Mouse (Mus musculus) monocyte, adult 5-6 weeks (primary cell): ENCODE data around the gene Acacb. TPM values are rescaled to one million over a fixed set of nuclear protein-coding genes. Genes with fewer than 3 reads are reported as not detected.

Experiments used
- ATAC-seq: fragments of 153-309, 156-312 bp; replicated peaks from 2 replicates; pipeline ENCODE4 v1.8.0; 2017; ENCODE audit warnings: mild to moderate bottlenecking; ENCODE audit not compliant: low TSS enrichment, insufficient number of reproducible peaks, severe bottlenecking, poor library complexity, low FRiP score
- total RNA-seq: library from RNA; stranded (forward); fragments of 200-1000, 200-491, 200-594 nt; gene quantifications from 3 replicates; pipeline ENCODE4 v1.2.3, GENCODE M21; 2017

Acacb gene
- total RNA-seq, 1 experiment from 2014 or later: 0.19 TPM

DNA sequence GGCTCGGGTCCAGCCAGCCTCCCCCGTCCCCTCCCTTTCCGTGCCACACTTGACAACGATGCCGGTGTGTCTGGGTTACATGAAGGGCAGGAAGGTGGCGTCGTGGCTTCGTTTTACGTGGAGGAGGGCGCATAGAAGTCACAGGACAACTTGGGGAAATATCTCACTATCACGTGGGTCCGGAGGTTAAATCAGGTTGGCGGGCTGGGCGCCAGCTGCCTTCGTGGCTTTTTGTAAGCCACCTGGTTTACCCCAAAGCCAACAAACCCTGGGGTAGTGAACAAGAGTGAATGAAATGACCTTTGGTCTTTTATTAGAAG is 14.9 kb upstream of the Acacb start:
- ATAC-seq: no peak

DNA sequence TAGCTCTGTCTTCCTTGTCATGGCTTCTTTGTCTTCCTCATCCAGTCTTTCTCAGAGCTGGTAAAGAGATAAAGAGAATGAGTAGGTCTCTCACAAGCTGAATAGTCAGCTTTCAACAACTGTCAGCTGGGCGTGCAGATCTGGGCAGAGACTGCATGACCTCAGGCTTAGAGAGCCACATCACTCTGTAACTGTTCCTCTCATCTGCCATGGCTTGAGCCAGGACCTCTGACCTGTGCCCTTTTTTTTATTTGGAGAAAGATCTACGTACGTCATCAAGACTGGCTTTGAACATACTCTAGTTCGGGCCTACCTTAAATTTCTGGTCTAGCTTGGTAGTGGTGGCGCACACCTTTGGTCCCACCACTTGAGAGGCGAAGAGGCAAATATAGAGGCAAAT is 13.5 kb upstream of the Acacb start:
- no peak for ATAC-seq

DNA sequence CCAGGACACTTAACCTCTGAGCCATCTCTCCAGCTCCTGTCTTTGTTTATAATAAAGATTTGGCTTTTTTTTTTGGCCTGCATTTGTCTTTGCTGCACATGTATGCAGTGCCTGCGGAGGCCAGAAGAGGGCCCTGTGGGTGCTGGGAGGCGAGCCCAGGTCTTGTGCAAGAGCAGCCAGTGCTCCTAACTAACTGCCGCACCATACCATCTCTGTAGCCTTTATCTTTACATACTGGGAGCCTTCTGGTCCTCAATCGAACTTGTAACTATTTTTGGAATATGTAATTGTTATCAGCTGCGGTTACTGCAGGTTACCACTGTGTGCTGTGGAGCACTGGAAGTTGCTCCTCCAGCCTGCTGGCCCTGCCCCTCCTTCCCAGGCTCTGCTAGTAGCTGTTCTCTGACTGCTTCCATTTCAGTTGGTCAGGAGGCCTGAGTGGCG is 12.2 kb upstream of the Acacb start:
- no peak for ATAC-seq

DNA sequence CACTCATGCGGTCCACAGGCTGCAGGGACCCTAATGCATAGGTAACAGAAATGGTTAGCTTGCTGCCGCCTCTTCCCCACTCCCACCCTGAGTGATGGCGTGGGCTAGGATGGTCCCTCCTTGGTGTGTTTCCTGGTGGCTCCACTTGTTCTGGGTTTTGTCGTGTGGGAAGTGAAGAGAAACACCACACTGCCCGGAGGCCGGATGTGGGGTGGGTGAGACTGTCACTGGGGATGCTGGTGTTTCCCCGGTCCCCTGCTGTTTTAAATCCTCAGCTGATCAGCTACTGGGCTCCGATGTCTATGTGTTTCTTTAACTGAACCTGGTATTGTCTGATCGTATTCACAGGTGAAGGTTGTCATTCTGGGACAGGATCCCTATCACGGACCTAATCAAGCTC is 10.8 kb upstream of the Acacb start:
- no peak for ATAC-seq

DNA sequence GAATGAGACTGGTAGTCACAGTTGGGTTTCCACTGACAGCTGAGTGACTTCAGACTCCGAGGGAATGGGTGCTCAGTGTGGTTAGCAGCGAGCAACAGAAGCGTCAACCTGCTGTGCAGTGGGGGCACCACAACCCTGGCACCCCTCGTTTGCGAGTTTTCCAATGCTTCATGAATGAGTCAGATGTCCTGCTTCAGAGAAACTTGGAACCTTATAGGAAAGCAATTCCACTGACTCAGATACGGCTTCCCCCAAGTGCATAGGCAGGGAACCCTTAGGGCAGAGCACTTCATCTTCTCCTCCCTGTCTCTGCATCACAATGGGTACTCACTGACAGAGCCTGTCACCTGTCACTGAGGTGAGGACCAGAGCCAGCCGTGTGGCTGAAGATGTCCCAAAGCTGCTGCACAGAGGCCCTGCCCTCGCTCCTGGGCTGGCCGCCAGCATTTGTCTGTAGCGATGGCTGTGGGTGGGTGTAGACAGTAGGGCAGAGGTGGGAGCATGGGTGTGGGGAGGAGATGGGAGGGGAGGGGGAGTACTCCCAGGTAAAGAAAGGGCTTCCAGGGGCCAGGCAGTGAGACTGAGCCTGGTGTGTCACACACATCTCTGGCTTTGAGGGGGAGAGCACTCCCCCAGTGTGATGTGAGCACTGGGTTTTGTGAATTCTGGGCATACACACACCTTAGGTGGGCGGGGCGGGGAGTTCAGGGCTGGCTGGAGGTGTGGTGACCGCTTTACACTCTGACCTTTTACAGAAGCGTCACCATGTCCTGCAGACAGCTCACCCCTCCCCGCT is 8.7 kb upstream of the Acacb start:
- ATAC-seq: no peak

DNA sequence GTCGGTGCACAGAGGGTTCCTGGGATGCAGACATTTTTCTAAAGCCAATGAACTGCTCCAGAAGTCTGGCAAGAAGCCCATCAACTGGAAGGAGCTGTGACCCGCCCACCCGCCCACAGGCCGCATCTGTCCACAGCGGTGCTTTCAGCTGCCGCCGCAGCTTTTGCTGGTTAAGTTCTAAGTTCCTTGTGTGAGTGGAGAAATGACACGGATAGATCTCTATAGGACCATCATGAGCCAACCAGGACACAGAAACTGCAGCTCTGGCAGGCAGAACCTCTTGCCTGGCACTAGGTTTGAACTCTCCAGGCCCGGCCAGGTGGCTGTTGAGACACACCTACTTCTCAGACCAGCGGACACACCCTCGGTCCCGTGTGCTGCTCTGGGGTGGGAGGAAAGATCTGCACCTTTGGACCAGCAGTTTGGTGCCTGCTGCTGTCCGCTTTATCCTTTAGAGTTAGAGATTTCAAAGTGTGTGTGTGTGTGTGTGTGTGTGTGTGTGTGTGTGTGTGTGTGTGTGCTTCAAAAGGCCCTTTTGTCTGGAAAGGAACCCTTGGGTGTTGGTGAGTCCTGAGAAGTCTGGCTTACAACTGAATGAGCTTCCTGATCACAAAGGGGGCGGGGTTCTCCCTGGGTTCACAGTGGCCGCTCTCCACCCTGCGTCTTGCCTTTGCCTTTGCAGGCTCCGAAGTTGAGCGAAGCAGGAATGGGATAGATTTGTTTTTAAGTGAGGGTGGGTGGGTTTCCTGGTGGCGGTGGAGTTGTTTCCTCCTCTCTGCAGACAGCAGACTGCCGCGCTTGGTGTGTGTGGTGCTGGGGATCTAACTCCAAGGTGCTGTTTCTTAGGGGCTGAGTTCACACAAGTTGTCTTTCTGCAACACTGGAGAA is 7.8 kb upstream of the Acacb start:
- no peak for ATAC-seq

DNA sequence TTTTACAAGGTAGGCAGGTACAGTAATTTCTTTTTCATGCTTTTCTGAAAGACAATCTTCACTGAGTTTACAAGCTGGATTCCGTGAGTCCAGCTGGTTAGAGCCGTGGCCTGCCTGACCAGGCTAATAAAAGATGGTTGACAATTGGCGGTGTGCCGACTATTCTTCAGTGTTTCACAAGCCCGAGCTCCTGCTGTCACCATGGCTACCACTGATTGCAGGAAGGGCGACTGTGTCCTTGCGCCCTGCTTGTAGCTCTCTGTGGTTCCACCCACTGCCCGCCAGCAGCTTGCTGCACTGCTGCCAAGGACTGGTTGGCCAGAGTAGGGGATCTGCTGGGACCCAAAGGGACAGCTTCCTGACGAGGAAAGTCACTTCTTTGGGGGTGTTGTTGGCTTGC is 7.2 kb upstream of the Acacb start:
- ATAC-seq: no peak

DNA sequence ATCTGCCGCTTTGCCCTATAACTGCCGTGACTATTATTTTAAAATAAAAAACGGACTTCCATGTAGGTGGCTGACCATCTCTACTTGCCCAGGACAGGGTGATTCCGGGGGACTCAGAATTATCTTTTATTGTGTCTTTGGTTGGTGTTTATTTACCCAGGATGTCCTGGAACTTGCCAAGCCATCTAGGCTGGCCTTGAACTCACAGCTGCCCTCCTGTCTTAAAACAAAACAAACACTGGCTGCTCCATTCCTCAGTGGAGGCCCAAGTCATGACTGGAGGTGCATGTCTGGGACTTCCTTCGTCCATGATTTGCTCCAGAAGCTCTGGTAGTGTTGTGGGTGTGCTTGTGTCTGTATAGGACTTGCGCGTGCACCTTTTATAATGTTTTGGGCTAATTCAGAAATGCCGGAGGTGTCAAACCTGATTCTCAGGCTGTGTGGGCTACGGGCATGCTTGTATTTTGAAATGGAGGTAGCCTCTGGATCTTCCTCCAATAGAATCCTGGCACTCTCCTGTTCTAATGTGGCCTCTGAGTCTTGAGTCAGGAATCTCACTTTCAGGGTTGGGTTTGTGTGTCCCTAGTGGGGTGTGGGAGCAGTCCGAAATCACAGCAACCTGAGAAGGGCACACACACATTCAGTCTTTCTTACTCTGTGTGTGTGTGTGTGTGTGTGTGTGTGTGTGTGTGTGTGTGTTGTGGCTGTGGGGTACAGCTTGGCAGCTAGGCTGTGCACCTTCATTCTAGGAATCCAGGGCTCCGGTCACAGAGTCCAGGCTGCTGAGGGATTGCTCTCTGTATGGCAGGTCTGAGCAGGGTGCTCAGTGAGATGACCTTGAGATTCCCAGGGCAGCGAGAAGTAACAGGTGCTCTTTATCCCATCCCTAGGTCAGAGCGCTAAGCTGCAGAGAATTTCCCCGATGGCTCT is 973 bp downstream of the Acacb start:
- no peak for ATAC-seq

DNA sequence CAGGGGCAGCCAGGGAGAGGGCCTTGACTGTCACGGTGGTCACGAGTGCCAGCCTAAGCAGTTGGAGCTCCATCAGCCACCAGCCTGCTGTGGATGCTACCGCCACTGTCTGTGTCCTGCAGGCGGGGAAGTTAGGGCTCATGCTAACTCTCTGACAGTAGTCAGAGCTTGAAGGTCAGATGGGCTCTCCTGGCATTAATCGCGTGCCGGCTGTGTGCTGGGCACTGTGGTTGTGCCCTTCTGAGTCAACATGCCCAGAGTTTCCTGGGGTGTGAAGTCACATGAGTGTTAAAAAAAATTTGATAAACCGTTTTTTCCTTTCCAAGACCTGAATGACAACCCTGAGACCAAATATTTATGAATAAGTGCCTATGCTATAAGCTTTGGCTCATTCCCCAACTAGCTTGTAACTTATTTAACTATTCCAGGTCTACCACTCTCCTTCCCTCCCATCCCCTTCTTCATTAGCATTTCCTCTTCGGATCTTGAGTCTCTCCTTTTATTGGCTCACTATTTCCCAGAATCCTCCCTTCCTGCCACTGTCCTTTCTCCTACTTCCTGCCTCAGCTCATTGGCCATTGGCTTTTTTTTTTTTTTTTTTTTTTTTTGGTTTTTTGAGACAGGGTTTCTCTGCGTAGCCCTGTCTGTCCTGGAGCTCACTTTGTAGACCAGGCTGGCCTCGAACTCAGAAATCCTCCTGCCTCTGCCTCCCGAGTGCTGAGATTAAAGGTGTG is 6.2 kb downstream of the Acacb start:
- ATAC-seq: no peak

DNA sequence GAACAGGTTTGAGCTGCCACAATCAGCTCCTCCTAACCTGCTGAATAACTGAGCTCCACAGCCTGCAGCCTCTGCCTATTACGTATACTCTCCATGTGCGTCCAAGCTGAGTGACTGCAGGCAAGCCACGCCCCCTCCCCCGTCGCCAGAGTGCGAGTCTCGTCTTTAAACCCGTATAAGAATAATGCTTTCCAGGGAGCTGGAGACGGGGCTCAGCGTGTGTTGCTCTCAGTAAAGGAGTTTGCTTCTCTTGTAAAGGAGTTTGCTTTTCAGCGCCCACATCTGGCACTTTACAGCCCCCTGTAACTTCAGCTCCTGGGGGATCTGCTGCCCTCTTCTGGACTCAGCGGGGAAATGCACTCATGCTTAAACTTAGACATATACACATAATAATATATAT is 7.2 kb downstream of the Acacb start:
- ATAC-seq: no peak

DNA sequence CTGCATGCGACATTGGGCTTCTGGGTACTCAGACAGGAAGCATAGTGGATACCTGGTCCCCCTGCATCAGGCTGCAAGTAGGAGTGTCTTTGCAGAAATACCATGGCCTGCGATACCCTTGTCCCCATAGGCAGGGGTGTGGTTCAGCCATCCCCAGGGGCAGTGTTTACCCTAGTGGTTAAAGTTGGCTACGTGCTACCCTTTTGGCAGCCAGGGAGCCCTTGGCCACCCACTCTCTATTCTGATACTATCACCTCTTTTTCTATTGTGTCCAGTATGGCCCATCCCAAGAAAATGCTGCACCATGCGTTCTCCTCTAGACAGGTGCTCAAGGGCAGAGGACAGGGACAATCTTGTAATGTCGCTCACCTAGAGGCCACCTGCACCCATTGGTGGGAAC is 8.4 kb downstream of the Acacb start:
- no peak for ATAC-seq

DNA sequence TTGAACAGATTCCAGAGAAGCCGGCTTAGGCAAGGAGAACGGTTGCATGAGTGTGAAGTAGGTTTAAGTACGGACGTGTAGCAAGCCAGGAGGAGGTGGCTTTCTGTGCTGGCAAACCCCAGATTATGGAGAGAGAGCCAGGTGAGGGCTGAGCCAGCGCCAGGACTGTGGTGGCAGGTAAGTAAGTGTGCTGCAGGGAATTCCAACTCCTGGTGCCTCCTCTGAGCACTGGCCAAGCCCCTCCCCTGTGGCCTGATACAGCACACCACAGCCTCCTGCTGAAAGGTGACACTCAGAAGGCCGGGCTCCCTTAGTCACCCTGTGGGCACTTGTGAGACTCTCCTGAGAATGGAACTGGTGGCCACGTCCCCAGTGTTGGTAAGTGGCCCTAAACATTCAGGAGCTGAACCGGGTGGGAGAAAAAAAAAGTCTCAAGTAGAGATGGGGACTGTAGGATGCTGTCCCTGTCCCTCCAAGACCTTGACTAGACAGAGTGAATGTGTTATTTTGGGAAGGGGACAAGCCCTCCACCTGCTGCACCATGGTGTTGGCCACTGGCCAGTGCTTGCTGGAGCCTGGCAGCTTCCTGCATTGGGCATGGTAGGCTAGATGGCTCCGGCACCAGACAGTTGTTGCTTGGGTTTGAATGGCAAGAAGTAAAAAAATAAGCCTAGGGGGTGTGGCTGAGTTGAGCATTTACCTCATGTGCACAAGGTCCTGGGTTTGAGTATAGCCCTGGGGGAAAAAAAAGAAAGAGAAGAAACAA is 9.0 kb downstream of the Acacb start:
- no peak for ATAC-seq

DNA sequence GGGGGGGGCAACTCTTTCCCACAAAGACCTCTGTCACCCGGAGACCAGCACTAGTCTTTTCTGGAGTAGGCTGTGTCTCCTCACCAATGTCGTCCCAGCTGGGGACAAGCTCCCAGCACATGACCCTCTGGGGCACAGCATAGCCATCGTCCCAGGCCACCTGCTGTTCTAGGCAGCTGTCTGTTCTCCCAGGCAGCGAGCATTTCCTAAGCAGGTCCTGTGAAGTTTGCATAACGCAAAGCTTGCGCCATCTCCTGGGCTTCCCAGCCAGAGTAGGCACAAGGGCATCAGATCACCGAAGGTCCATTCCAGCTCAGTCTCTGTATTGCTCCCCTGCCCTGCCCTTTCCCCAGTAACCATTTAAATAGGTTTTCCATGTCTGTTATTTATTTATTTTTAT is 10.9 kb downstream of the Acacb start:
- ATAC-seq: no peak

DNA sequence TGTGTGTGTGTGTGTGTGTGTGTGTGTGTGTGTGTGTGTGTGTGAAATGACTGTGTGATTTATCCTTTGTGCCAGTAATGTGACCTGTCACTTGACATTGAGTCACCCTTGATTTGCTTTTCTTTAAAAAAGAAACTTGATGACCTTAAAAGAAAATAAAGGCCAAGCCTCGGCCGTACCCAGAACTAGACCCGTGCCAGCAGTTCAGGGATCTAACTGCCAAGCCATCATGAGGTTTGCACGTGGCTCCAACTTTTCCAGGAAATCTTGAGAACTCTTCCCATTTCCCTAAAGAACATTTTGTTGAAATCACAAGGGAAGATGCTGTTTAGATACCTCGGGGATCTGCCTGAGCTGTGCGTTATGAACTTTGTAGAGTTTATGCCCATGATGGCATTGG is 15.1 kb downstream of the Acacb start:
- no peak for ATAC-seq

DNA sequence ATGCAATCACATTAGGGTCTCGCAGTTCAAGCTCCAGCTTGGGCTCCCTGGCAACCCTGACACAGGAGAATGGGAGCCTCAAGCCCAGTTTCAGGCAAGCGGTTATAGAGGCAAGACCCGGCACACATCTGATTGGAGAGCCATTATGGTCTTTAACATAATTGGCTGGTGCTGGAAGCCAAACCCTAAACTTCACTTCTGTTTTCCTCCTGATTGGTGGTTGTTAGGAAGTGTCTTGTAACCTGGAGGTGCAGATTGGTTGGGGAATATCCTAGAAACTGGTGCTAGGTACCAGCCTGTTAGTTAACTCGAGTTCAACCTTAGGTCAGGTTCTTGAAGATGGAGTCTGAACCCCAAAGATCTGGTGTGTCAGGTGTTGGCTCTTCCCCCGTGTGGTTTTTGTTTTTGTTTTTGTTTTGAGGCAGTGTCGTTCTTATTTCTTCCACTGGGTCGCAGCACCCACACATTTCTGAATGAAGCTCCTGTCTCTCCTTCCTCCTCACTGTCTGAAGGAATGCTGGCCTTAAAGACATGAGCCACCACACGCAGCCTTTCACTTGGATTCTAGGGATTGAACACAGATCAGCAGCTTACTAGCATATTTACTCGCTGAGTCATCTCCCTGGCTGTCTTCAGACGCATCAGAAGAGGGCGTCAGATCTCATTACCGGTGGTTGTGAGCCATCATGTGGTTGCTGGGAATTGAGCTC is 15.9 kb downstream of the Acacb start:
- ATAC-seq: no peak

DNA sequence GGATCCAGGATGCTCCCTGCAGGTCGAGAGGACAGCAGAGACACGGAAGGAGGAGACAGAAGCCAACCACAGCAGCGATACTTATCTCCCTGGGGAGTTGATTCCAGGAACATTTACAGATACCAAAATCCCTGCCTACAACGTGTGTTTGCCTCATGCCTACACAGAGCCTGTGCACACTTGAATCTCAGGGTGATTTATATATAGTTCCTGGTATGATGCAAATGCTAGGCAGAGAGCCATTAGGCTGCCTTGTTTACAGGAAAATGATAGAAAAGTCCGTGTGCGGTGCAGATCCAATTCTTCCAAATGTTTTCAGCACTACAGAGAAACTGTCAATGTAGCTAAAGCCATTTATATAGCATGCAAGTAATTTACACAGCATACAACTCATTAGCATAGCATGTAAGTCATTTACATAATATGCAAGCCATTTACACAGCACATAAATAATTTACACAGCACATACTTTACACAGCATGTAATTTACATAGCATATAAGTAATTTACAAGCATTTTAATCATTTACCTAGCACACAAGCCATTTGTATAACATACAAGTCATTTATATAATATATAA is 16.9 kb downstream of the Acacb start:
- ATAC-seq: no peak

DNA sequence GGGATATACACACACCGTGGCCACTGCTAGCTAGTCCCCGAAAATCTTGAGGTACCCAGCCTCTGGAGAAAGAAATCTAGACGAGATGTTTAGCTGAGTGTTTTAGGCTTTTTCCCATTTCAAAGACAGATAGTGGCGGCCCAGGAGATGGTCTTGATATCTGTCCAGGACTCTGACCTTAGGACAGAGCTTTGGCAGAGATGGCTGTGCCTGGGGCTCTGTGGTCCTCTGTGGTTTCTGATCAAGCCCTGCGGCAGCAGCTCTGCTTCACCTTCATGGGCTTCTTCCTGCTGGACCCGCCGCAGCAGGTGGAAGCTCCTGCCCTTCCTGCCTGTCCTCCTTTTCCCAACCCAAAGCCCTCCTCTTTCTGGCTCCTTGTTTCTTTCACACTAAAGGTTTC is 24.0 kb downstream of the Acacb start:
- no peak for ATAC-seq
